Comparison of ENCODE assay signal across 8 mouse cellular contexts in the genomic region with DNA sequence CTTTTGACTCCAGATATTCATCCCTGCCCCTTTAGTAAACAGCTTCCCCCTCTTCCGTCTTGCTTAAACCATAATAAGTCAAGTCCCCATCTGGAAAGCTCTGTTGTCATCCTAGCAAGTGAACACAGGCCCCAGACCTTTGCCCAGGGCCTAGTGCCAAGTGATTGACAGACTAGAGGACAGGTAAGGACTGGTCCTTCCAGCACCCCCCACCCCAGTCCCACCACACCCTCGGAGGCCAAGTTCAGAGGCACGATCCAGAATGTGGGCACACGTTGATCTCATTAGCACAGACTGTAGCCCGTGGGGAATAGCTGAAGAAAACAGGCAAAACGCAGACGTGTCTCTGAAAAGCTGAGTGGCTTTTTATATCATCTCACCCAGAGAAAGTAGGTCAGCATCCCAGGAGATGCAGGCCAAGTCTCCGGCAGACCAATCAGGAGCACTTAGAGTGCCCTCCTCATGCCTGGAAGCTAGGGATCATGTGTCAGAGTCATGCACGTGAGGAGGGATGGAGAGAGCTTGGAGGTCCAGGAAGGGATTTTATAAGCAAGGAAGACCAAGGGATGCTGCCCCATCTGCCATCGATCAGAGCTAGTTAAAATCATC. TPM values are rescaled to one million over a fixed set of nuclear protein-coding genes. Genes with fewer than 3 reads are reported as not detected.
A peak's percentile ranks its signal among the peaks of the same experiment; 100 is the strongest.
DNase-seq lines count a peak whose midpoint lies in the region; ATAC-seq lines count a peak whose summit lies in the region.

No protein-coding gene starts in this region.

- DNase-seq in lung, postnatal 10 days, result peak; percentile 27
- DNase-seq in lung, postnatal 25 days (ENCODE audit: low spot score), result no peak
- peak; percentile 77 to 79 for DNase-seq in cerebellum, postnatal 14 days
- DNase-seq in hindbrain, embryonic 14.5 days (ENCODE audit: low spot score), result no peak
- DNase-seq in urinary bladder, adult 2 months (ENCODE audit: low spot score), result peak; percentile 38
- no peak for DNase-seq in c-Kit-positive CD71-positive TER-119-positive erythroid progenitor cells, embryonic 14.5 days (ENCODE audit: low spot score)
- no peak for DNase-seq in layer of hippocampus, adult 11-12 months (ENCODE audit: low spot score)

- no peak overlapping the region for H3K9ac ChIP-seq in hindbrain, embryonic 14.5 days
- H3K9ac ChIP-seq in forebrain, embryonic 15.5 days (replicated peaks), result no peak overlapping the region

- no peaks in the 10 kb centered on the region for H3K9me3 ChIP-seq in hindbrain, embryonic 14.5 days (ENCODE audit: control insufficient read depth, low read length)
- H3K9me3 ChIP-seq in forebrain, embryonic 15.5 days, result no peaks in the 10 kb centered on the region

- 0 out of 2 replicates have a peak overlapping the region, but pooled peaks have one; percentile 38 for H3K27ac ChIP-seq in hindbrain, embryonic 14.5 days
- H3K27ac ChIP-seq in forebrain, embryonic 15.5 days (replicated peaks), result no peak overlapping the region

- no peaks in the 10 kb centered on the region for H3K27me3 ChIP-seq in hindbrain, embryonic 14.5 days (ENCODE audit: control insufficient read depth, insufficient read depth, low read length)
- H3K27me3 ChIP-seq in forebrain, embryonic 15.5 days, result no peaks in the 10 kb centered on the region

- WGBS in hindbrain, embryonic 14.5 days, result 54% methylated on average over 10 of the region's 10 CpGs
- WGBS in forebrain, embryonic 15.5 days, result 70% methylated on average over 10 of the region's 10 CpGs

- no peak overlapping the region for H3K4me2 ChIP-seq in hindbrain, embryonic 14.5 days (replicated peaks)
- H3K4me2 ChIP-seq in forebrain, embryonic 15.5 days (replicated peaks), result no peak overlapping the region

- H3K4me3 ChIP-seq in hindbrain, embryonic 14.5 days (replicated peaks; ENCODE audit: low read length), result no peak overlapping the region
- no peak overlapping the region for H3K4me3 ChIP-seq in forebrain, embryonic 15.5 days

- H3K36me3 ChIP-seq in hindbrain, embryonic 14.5 days (replicated peaks; ENCODE audit: control insufficient read depth, insufficient read depth), result no peaks in the 10 kb centered on the region
- H3K36me3 ChIP-seq in forebrain, embryonic 15.5 days, result no peaks in the 10 kb centered on the region

- ATAC-seq in hindbrain, embryonic 14.5 days (ENCODE audit: low FRiP score), result no peak
- no peak for ATAC-seq in forebrain, embryonic 15.5 days (replicated peaks)

- H3K4me1 ChIP-seq in hindbrain, embryonic 14.5 days (replicated peaks; ENCODE audit: control insufficient read depth, insufficient read depth, low read length), result peaks cover 7% of the 10 kb centered on the region; the same call in 1 of the 2 replicates
- no peaks in the 10 kb centered on the region for H3K4me1 ChIP-seq in forebrain, embryonic 15.5 days

RNA-seq across cellular contexts. Expression of gene Ptpre, which starts 34.8 kb away (rescaled TPM):
- polyA plus RNA-seq in hindbrain, embryonic 14.5 days (2014; fragmentation: Nextera tagmentation; extraction: Ambion mirVana), result 6.9 and 7.9 TPM in 2 replicates
- polyA plus RNA-seq in urinary bladder, adult 2 months (2012; rRNA removed), result 6.5 and 7.4 TPM in 2 replicates
- 3.1 and 3.4 TPM in 2 replicates for polyA plus RNA-seq in forebrain, embryonic 15.5 days (2015; fragmentation: Nextera tagmentation; extraction: Ambion mirVana)

RNA-seq across cellular contexts. Expression of gene Clrn3, which starts 43.6 kb away (rescaled TPM):
- not detected in 2 replicates for polyA plus RNA-seq in hindbrain, embryonic 14.5 days (2014; fragmentation: Nextera tagmentation; extraction: Ambion mirVana)
- polyA plus RNA-seq in urinary bladder, adult 2 months (2012; rRNA removed), result not detected in 2 replicates
- not detected in 2 replicates for polyA plus RNA-seq in forebrain, embryonic 15.5 days (2015; fragmentation: Nextera tagmentation; extraction: Ambion mirVana)

Comparison
In these comparisons a context has a peak if more than half of its experiments do, and no peak if none do; other contexts are left out.
1. DNase-seq: peak in lung, postnatal 10 days (single experiment), cerebellum, postnatal 14 days (2 of 2) and urinary bladder, adult 2 months (single experiment); none in lung, postnatal 25 days (single experiment), hindbrain, embryonic 14.5 days (single experiment), c-Kit-positive CD71-positive TER-119-positive erythroid progenitor cells, embryonic 14.5 days (single experiment) and layer of hippocampus, adult 11-12 months (single experiment).